Mouse (Mus musculus) bone marrow macrophage, adult 2 months (primary cell): ENCODE results near the gene Slit1. TPM values are rescaled to one million over a fixed set of nuclear protein-coding genes. Genes with fewer than 3 reads are reported as not detected.

Experiments used
- H3K27ac ChIP-seq: 2 replicates; pipeline ENCODE4 v1.5.1; 2012; ENCODE audit warnings: low read depth, low read length; ENCODE audit not compliant: insufficient read depth
- H3K4me1 ChIP-seq: 2 replicates; pipeline ENCODE4 v1.6.1; 2012; ENCODE audit warnings: low read length; ENCODE audit not compliant: control insufficient read depth, insufficient read depth
- H3K4me3 ChIP-seq: 2 replicates; pipeline ENCODE4 v1.5.1; 2012; ENCODE audit warnings: mild to moderate bottlenecking, low read length, moderate library complexity; ENCODE audit not compliant: insufficient read depth
- CTCF ChIP-seq: IDR thresholded peaks from 2 replicates; pipeline ENCODE4 v1.5.1; 2012; ENCODE audit warnings: low read depth, mild to moderate bottlenecking, low read length, moderate library complexity
- POLR2A ChIP-seq: IDR thresholded peaks from 2 replicates; pipeline ENCODE4 v1.6.1; 2012; ENCODE audit warnings: mild to moderate bottlenecking, low read depth, low read length, borderline replicate concordance
- polyA plus RNA-seq: library from polyadenylated mRNA; stranded (reverse); fragments of >200 nt; gene quantifications from 2 replicates; pipeline ENCODE4 v1.2.4, GENCODE M21; 2012; ENCODE audit not compliant: missing spikeins, insufficient read depth, insufficient read length

The Slit1 gene
- polyA plus RNA-seq, 1 experiment, result 4.6 TPM

DNA sequence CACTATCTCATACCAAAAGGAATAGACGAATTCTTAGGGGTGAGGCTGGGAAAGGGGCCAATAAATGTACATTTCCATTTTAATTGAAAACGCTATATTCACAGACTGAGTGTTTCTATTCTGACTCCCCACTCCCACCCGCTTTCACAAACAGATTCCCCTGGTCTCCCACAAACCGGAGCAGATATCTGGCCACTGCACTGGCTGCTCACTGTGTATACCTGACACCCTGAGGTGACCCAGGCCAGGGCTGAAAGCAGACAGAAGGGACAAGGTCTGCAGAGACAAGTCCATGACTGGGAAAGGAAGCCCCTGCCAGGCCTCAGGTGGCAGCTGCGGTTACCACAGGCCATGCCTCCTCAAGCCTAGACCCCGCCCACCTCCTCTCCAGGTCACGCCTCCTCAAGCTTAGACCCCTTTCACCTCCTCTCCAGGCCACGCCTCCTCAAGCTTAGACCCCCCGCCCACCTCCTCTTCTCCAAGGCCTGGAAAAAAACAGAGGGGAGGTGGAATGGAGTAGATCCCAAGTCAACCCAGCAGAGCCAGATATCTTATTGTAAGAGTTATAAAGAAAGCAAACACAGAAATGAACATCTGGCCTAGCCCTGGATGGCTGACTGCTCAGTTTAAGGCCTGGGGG, 18.5 kb downstream of the Slit1 start:
- Histone ChIP-seq H3K27ac (no peak overlapping the region), H3K4me1 (no peaks in the 10 kb centered on the region), H3K4me3 (no peak overlapping the region)
- TF ChIP-seq POLR2A, result no peak
- no peak for TF ChIP-seq CTCF

DNA sequence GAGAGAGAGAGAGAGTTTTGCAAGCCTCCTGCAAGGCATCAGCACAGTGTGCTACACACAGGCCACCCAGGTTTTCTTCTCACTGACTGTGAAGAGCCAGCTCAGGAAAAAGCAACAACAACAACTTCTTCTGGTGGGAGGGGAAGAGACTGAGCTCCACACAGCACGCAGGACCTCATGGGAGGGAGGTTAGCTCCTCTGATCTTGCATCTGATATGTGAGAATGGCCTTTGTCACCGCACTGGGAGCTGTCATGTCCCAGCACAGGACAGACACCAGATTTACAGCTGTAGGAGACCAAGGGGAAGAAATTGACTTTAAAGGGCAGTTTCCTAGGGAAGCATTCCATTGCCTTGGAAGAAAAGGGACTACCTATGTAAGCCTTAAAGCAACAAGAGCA, 20.1 kb downstream of the Slit1 start:
- Histone ChIP-seq H3K4me3 (no peak overlapping the region), H3K27ac (no peak overlapping the region), H3K4me1 (no peaks in the 10 kb centered on the region)
- no peak for TF ChIP-seq POLR2A
- TF ChIP-seq CTCF, result no peak

DNA sequence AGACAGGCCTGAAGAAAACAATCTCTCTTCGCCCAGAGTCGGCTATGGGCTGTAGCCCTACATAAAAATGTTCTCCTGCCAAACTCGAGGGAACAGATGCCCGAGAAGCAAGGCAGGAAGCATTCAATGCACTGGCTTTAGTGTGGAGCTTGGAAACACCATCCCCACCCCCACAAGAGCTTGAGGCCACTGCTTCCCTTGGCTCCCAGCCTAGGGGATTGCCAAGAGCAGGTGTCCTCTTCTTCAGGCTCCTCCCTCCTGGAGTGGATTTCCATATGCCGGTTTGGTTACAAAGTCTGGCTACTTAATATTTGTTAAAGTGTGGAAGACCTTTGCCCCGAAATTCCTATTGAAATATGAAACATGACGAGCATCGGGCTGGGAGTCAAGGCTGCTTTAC, 24.0 kb downstream of the Slit1 start:
- Histone ChIP-seq H3K4me1 (no peaks in the 10 kb centered on the region), H3K27ac (no peak overlapping the region), H3K4me3 (no peak overlapping the region)
- TF ChIP-seq CTCF, result no peak

DNA sequence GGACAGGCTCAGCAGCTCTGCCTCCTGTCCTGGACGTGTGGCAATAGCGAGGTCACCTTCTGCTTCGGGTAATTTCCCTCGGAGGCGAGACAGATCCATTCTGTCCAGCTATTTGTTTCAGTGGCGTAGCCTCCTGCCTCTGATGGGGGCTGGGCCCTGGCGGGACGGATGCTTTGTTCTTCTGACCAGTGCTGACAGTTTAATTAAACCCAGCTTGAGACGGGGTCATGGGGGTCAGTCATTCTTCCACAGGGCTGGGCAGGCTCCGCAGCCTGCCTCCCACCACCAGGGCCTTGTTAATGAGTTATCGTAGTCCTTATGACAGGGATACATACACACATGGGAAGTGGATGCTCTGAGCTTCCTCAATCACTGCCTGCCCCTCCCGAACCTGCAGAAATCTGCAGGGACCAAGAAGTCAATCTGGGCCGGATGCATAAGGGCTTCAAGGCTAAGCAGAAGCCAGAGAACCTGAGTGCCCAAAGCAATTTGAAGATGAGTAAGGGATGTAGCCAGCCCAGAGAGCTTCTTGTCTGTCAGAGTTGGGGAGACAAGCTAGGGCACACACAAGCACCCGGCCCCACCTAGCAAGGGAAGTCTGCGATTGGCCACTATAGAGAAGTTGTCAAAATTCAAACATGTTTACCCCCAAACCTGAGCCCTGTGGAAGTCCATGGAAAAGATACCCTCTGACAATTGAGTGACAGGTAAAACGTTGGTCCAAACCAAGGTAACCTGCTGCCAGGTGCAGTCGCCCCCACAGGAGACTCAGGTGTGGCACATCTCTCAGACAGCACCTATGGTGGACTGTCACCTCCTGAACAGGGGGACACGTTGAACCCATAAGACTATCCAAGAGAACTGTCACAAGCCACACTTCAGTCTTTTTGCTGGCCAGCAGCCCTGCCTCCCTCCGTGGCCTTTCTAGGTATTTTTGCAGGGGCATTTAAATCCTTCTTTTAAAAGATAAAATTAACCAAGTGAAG, 26.9 kb downstream of the Slit1 start:
- H3K4me3 ChIP-seq, result no peak overlapping the region
- no peaks in the 10 kb centered on the region for H3K4me1 ChIP-seq
- TF ChIP-seq POLR2A (no peak), CTCF (no peak)
- no peak overlapping the region for H3K27ac ChIP-seq

DNA sequence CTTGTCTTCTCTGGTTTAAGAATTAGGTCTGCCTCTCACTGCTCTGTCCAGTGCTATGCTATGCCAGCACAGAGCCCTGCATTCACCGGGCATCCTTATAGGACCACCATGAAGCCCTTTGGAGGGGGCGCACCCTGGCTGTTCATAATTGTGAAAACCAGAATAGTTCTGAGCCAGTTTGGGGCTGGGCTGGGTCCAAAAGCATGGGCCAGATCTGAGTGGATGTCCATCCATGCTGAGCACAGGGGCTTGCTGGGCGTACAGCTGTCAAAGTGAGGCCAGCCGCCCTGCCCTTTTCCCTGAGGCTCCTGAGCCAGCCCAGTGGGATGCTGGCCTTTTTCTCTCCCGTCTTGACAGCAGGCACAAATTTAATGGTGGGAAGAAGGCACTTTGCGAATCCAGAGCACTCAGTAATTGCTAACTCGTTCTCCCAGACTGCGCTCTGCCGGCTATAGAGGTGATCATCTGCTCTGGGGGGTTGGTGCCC, 29.0 kb downstream of the Slit1 start:
- TF ChIP-seq CTCF, result no peak
- no peak for TF ChIP-seq POLR2A
- Histone ChIP-seq H3K4me1 (no peaks in the 10 kb centered on the region), H3K4me3 (no peak overlapping the region), H3K27ac (no peak overlapping the region)

DNA sequence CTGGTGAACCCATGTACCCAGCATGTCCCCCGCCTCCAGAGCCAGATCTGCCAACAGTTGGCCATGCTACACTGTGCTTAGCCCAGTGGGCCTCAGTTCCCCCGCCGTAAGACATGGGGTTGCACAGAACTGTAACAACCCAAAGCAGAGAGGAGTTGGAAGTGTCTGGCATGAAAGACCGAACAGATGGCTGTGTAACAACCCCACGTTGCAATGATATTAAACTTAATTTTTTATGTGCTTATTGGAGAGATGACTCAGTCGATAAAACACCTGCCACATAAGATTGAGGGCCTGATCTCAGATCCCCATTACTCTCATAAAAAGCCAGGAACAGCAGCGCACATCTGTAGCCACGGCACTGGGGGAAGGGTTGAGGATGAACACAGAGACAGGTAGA, 30.6 kb downstream of the Slit1 start:
- Histone ChIP-seq H3K4me1 (no peaks in the 10 kb centered on the region), H3K27ac (no peak overlapping the region), H3K4me3 (no peak overlapping the region)
- TF ChIP-seq POLR2A (no peak), CTCF (no peak)

DNA sequence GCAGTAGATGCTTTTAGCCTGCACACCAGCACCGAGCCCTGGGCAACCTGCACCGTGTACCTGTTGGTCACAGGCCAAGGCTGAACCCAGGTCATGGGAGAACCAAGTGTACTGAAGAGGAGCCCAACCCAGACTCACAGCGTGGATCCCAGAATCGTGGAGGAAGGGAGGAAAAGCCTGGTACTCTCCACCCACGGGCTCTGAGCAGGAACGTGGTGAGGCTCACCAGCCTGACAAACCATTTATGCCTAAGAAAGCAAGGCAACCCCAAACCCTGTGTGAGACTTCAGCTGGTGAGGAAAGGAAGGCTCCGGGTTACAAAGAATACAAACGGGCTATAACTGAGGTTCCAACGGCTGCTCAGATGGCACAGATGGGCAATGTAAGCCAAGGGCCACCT, 31.8 kb downstream of the Slit1 start:
- H3K4me3 ChIP-seq, result no peak overlapping the region
- H3K4me1 ChIP-seq, result no peaks in the 10 kb centered on the region
- no peak overlapping the region for H3K27ac ChIP-seq
- TF ChIP-seq POLR2A, result no peak
- no peak for TF ChIP-seq CTCF

DNA sequence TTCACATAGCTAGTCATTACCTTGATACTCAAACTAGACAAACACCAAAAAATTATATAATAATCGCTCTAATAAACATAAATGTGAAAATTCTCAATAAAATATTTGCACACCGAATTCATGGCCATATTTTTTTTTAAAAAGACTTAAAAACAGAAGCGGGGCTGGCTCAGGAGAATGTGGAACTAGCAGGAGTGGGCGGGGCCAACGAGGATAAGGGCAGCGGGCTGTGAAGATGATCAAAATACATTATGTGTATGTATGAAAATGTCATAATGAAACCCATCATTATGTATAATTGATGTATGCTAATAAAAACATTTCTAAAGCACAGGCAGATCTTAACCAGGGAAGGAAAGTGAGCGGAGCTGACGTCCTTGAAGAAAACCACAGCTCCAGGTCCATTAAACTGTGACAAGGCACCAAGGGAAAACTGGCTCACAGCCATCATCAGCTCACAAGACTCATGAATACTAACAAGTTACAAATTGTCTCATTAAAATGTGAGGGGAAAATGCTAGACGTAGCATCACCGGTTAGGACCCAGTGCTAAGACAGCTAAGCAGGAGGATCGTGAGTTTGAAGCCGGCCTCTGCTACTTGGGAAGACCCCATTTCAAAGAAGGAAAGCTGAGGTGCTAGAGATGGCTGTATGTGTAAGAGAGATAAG, 33.8 kb downstream of the Slit1 start:
- no peak overlapping the region for H3K4me3 ChIP-seq
- H3K27ac ChIP-seq, result no peak overlapping the region
- TF ChIP-seq POLR2A (no peak), CTCF (no peak)
- no peaks in the 10 kb centered on the region for H3K4me1 ChIP-seq

DNA sequence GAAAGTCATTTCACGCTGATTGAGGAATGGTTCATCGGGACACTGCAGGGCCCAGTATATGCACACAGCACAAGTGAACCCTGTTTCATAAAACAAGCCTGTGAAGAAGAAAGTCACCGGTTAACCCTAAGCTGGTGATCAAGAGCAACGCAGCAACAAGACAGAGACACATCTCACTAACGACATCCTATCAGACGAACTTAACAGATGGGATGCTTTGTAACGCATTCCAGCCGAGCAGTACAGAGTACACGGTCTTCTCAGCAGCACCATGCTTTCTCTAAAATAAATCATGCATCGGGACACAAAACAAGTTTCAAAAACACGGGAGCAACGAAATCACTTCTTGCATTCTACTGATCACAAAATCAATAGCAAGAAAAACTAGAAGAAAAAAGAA, 35.6 kb downstream of the Slit1 start:
- no peak overlapping the region for H3K27ac ChIP-seq
- no peaks in the 10 kb centered on the region for H3K4me1 ChIP-seq
- TF ChIP-seq CTCF, result no peak
- no peak for TF ChIP-seq POLR2A
- no peak overlapping the region for H3K4me3 ChIP-seq

DNA sequence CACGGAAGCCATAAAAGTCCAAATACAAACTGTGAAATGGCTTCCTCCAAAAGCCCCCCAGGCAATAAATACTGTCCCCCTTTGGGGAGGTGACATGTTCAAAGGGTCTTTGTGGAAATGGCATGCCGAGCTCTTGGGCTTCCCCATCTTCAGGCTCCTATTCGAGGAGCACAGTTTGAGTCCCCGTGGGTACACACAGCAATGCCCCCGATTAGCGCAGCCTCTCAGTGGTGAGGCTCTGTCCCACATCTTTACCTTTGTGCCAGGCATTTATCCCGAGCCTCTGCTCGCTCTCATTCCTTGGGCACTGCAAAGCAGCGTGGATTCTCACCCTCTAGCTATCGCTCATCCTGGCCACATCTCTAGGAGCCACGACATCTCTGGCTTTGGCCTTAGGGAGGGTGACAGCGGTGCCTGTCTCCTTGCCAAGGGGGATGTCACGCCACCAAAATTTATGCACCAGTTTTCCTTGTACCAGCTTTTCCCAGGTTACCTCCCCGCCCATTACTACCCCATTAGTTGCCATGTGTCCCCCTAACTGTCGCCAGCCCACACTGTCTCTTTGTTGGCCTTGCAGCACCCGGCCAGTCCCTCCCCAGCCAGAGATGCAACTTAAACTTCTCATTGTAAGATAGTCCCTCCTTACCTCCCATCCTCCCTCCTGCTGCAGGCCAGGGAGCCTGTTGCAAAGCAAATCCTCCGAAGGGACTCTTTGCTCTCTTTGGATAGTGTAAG, 37.2 kb downstream of the Slit1 start:
- Histone ChIP-seq H3K4me3 (no peak overlapping the region), H3K27ac (no peak overlapping the region), H3K4me1 (no peaks in the 10 kb centered on the region)
- TF ChIP-seq CTCF (no peak), POLR2A (no peak)
